Mouse (Mus musculus): ENCODE data around the gene Kcnn1.
A peak's percentile ranks its signal among the peaks of the same experiment; 100 is the strongest.
"Not testable (repeated sequence)": the region's sequence is repeated elsewhere in the genome, so short reads cannot be mapped to it uniquely, and the experiment has no call there.

The Kcnn1 gene

DNA sequence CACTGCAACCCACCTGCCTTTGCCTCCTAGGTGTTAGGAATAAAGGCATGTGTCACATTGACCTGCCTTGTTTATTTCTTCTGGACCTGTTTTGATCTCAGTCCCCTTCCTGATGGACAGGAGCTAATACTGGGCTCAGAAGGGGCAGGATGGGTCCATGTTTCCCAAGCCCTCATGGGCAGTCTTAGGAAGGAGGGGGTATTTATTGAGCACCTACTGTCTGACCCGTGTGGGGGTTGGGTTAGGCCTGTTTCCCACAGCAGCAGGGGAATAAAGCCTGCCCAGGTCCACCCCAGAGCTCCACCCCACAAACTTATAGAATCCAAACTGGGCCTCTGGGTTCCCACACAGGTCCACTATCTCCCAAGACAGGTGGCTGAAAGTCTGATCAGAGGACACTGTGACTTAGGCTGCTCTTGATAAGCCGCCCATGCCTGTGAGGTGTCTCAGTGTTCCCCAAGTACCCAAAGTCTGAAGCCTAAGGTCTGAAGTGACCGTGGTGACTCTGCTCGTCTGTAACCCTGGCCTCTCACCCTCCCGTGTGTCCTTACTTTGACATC lies 19.8 kb downstream of the Kcnn1 start:
- DNase-seq (ENCODE audit: low spot score in 2 of 2): peak; percentile 69 to 73

DNA sequence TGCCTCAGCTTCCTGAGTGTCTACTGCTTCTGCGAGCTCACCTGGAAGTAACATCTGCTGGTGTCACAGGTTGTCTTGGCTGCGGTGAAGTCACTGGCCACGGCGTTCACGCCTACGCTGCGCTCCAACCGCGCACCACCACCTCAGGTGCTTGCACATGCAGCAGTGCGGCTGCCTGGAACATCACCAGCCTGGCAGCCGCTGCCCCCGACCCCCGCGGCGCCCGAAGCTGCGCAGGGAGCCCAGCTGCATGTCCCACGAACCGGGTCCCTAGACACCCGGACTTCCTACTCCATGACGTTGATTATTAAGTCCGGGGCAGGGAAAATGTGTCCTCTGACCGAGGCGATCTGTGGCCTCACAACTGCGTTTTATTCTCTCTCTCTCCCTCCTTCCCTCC lies 20.6 kb downstream of the Kcnn1 start:
- DNase-seq (ENCODE audit: low spot score in 2 of 2): no peak

GRCm38 (mm10) chr8:70841147-70842072 lies 21.6 kb downstream of the Kcnn1 start:
- DNase-seq (ENCODE audit: low spot score in 2 of 2): peak; percentile 96 to 99

DNA sequence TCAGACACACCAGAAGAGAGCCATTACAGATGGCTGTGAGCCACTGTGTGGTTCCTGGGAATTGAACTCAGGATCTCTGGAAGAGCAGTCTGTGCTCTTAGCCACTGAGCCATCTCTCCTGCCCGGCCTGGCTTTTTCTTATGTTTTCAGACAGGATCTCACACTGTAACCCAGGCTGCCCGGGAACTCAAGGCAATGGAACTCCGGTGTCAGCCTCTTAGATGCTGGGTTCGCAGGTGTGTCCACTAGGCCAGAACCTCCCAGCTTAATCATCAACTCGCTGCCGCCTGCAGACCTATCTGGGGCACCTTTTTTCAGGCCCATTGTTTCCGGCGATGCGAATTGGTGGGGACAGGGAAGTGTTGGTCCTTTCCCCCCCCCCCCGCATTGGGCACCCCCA lies 22.5 kb downstream of the Kcnn1 start:
- peak; percentile 48 to 57 for DNase-seq (ENCODE audit: low spot score in 2 of 2)

DNA sequence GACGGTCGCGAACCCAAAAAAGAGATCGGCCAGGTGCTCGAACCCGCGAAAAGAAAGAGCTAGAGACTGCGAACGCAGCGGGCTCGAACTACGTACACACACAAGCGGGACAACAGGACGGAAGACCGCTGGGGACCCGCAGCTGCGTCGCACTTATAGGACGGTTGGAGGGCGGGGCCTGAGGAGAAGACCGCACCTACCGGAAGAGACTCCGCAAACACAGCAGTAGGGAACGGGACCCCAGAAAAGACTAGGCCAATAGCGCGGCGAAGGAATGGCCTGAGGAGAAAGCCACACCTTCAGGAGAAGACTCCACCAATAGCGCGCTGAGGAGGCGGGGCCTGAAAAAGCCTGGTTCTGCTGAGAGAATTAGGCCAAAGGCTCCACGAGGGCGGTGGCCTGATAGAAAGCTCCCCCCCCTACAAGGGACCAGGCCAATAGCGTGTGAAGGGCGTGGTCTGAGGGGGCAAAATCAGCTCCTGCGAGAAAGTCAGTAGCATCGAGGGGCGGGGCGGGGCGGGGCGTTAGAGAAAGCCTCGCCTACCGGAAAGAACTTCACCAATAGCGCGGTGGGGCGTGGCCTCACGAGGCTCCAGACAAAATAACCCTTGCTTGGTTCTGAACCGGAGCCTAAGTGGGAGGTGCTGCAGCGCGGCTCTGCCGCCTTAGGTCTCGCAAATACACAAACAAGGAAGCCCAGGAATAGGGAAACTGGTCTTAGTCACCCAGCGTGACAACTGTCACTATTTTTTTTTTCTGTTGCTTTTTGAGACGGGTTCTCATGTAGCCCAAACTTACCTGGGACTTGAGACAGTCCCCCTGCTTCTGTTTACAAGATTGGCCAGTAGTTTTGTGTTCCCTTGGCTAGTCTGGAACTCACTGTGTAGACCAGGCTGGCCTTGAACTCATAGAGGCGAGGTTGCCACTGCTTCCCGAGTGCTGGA lies 23.4 kb downstream of the Kcnn1 start, which contains the start of gene Arrdc2:
Gene Arrdc2 (minus strand): TSS at position 313 of the 944 bp plus-strand sequence.
- peak; percentile 96 to 100 for DNase-seq (ENCODE audit: low spot score in 2 of 2)

GRCm38 (mm10) chr8:70838654-70839407 lies 24.2 kb downstream of the Kcnn1 start:
- DNase-seq (ENCODE audit: low spot score in 2 of 2): peak; percentile 60 to 64

DNA sequence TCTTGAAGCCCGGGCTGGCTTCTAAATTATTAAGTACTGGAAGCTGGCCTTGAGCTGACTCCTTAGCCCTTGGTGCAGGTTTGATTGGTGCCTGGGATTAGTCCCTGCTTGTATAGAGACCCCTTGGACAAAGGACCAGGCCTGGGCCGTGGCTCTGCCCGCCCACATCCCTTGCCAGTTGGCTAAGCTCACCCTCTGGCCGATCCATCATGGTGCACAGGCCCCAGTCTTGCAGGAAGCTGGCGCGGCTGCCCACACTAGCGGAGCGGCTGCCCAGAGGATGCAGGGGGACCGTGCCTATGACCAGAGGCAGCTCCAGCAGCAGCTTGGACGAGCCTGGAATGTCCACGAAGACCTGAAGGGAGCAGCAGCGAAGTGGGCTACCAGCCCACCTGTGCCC lies 26.4 kb downstream of the Kcnn1 start:
- no peak for DNase-seq (ENCODE audit: low spot score in 2 of 2)

GRCm38 (mm10) chr8:70834071-70834470 lies 29.0 kb downstream of the Kcnn1 start:
- no peak for DNase-seq (ENCODE audit: low spot score in 2 of 2)

- DNase-seq (ENCODE audit: low spot score in 2 of 2): peak in 1 of 2 experiments; percentile 46
Observed at GRCm38 (mm10) chr8:70833520-70833919, 29.5 kb downstream of the Kcnn1 start.

DNA sequence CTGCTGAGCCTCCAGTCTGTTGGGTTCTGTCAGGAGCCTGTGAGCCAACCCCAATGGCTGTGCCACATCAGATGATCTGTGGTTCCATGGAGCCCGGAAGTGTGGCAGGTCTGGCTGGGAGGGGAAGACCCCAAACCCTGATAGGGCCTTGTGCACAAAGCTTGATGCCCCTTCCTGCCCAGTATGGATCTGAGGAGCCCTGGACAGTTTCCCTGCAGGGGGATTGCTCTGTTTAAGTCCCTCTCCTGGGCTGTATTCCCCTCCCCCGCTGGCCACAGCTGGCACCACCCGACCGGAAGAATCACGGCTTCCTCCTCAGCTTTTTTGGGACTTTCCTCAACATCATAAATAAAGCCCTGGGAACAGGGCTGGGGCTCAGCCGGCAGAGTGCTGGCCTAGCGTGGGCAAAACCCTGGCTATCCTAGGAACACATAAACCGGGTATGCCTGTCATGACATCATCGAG lies 30.0 kb downstream of the Kcnn1 start:
- no peak for DNase-seq (ENCODE audit: low spot score in 2 of 2)

DNA sequence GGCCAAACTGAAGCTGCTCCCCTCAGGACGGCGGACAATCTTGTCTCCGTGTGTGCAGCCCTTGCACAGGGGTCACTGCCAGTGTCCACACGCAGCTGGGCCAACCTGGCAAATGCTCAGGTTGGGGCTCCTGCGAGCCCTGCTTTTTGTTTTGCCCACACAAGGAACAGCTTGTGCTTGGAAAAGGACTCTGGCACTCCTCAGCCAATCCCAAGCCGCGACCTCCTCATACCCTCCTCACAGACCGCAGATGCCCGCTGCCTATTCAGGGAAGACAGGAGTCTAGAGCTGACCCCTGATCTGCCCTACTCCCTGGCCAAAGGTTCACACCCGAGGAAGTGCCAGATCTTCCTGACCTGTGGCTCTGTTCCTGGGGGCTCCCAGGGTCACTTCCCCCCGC lies 30.7 kb downstream of the Kcnn1 start:
- no peak for DNase-seq (ENCODE audit: low spot score in 2 of 2)

- no peak for DNase-seq (ENCODE audit: low spot score in 2 of 2)
Observed at GRCm38 (mm10) chr8:70831517-70831916, 31.5 kb downstream of the Kcnn1 start.

- DNase-seq (ENCODE audit: low spot score in 2 of 2): no peak
Observed at GRCm38 (mm10) chr8:70827796-70828195, 35.3 kb downstream of the Kcnn1 start.

DNA sequence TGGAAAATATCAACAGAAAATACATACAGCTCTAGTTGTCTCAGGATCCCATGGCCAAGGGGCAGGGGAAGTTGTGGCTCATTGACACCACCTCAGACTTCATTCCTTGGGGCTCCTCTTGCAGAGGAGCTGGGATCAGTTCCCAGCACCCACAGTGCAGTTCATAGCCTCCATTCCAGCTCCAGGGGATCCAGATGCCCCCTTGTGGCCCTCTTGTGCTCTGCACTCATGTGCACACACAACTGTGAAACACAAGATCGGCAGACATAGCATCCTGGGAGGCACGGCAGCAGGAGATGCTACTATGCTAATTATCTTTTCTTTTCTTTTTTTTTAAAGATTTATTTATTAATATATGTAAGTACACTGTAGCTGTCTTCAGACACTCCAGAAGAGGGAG lies 36.0 kb downstream of the Kcnn1 start:
- DNase-seq (ENCODE audit: low spot score in 2 of 2): no peak

- no peak for DNase-seq (ENCODE audit: low spot score in 2 of 2)
Observed at GRCm38 (mm10) chr8:70825816-70826215, 37.2 kb downstream of the Kcnn1 start.

DNA sequence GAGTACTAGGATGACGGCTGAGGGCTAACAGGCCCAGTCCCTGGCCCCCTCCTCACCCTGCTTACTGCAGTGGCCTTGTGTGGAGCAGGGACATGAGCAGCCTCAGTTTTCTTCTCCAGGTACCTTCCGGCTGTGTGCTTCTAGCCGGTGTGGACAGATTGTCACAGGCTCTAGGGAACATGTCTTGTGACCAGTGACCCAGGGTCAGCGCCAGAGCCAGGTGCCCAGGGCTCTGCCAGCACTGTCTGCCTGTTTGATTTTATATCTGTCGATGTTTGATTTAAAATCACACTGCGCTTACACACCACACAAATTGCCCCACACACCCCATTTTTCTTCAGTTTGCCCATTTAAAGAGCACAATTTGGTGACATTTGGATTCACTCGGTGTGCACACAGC lies 39.3 kb downstream of the Kcnn1 start:
- DNase-seq (ENCODE audit: low spot score in 2 of 2): no peak

DNA sequence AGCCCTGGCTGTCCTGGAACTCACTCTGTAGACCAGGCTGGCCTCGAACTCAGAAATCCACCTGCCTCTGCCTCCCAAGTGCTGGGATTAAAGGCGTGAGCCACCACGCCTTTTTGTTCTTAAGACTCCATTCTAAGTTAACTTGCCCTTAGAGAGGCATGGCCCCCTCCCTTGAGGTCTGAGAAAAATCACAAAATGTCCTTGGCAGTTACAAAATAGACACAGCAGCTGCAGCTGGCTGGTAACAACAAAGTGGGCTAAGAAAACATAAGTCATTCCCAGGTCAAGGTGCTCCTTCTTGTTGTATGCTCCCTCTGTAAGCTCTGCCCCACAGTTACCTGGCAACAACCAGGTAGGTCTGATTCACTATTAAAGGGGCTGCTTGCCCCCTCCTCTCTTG lies 40.5 kb downstream of the Kcnn1 start:
- not testable (repeated sequence) for DNase-seq (ENCODE audit: low spot score in 2 of 2)

DNA sequence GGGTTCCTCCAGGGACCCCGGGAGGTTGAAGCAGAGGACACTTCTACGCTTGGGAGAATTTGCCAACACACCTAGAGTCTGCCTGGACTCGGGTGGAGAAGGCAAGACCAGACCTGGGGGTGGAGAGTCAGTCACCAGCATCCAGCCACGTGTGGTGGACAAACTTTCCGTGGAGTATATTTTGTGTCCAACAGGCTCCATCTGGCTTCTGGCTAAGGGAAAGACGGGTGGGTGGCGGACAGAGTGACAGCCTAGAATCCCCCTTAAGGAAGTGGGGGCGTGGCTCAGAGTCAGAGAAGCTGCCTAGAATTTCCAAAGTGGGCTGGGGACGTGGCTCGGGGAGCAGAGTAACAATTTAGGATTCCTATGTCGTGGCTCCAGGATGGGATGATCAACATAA lies 41.1 kb downstream of the Kcnn1 start:
- DNase-seq (ENCODE audit: low spot score in 2 of 2): no peak

DNA sequence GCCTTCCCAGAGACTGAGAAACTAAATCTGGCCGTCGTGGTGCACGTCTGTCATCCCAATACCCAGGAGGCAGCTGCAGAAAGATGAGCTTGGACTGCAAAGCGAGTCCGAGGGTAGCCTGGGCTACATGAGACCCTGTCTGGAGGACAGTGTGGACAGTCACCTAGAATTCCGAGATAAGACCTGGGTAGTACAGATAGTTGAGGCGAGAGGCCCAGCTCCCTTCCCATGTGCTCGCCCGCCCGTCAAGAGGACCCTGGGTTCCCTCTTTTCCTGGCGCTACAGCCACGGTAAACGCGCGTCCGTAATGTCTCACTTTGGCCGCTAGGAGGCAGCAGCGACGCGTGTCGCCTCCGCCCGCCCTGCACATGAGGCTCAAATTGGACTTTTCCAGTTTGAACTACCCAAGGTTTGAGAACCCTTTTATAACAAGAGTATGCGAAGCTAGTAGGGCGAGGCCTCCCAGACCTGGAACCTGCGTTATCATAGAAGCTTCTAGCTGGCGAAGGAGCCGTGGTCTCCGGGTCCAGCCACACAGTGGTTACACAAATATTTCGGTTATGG lies 41.6 kb downstream of the Kcnn1 start:
- peak; percentile 72 to 83 for DNase-seq (ENCODE audit: low spot score in 2 of 2)

DNA sequence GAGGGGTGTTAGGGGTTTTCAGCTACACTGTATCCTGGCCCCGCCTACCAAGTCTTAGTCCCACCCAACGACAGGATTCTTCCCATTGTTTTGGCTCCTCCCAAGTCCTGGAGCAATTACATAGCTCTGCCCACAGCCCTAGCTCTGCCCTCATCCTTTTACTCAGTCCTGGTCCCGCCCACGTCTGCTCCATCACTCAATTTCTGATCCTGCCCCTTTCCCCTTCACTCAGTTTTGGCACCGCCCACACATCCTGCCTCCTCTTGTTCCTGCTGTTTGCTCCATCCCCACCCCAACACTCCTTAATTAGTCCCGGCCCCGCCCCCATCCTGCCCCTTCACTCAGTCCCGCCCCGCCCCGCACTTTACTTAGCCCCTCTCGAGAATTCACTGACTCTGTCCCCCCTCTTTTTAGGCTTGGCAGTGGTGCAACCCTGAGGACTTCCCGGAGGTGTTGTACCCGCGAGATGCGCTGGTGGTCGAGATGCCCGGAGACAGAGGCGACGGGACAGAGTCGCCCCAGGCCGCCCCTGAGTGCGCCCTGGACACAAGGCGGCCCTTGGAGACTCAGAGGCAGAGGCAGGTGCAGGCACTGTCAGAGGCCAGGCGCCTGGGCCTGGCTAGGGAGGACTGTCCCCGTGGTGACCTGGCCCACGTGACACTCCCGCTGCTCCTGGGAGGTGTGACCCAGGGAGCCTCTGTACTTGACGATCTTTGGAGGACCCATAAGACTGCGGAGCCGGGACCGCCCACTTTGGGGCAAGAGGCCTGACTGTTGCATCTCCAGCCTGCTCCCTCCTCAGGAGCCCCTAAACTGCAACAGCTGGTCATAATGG lies 42.7 kb downstream of the Kcnn1 start:
- peak in 1 of 2 experiments; percentile 43 for DNase-seq (ENCODE audit: low spot score in 2 of 2)
